In the genomic region with DNA sequence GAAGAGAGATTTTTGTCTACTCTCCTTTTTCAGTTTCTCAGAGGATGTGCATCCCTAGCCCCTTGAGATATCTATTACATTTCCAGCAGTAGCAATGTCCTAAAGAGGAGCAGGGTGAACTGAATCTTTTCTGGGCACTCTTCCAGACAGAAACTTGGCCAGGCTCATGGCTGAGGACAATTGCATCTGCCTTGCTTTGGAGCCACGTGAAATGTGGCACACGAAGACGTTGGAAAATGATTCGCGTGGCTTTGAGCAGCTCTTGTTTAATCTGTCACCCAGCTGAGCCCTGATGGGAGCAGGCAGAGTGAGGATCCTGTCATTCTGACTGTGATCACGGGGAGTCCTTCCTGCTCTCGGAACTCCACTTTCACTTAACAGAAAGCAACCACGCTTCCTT, we compare ENCODE assay signal across 11 mouse cellular contexts.
A peak's percentile ranks its signal among the peaks of the same experiment; 100 is the strongest.
DNase-seq lines count a peak whose midpoint lies in the region; ATAC-seq and TF ChIP-seq lines count a peak whose summit lies in the region.
"Had no signal": no experiment of that assay in that cellular context is flagged by ENCODE, and none has a peak within 500 bp of the region (broad histone marks: within the 10 kb centered on the region; RNA-seq: fewer than 3 reads in every experiment).

No protein-coding gene starts in this region.

- H3K27me3 ChIP-seq in forebrain, postnatal 0 days (ENCODE audit: insufficient read depth, low read length) = no peaks in the 10 kb centered on the region
- H3K27me3 ChIP-seq: neural tube, embryonic 13.5 days had no signal

- no peak for TF ChIP-seq CTCF in forebrain, postnatal 0 days (IDR thresholded peaks at IDR 0.05; ENCODE audit: low read depth)

- H3K36me3 ChIP-seq in forebrain, postnatal 0 days (ENCODE audit: insufficient read depth) = no peaks in the 10 kb centered on the region
- H3K36me3 ChIP-seq: neural tube, embryonic 13.5 days had no signal

- 33% methylated on average over 8 of the region's 8 CpGs for WGBS in forebrain, postnatal 0 days

- peak; percentile 3 to 7 for DNase-seq in cerebellum, postnatal 36 days
- no peak for DNase-seq in cerebellum, adult 11-12 months
- DNase-seq in kidney, postnatal 4 days = peak; percentile 6 to 9
- DNase-seq in kidney, adult 11 months = no peak
- DNase-seq in forebrain, postnatal 0 days = peak; percentile 82
- peak; percentile 54 for DNase-seq in lung, postnatal 10 days
- DNase-seq in urinary bladder, adult 18-20 months (ENCODE audit: low spot score in 2 of 2) = no peak

- H3K4me3 ChIP-seq in forebrain, postnatal 0 days (ENCODE audit: low read depth, low read length) = no peak overlapping the region
- H3K4me3 ChIP-seq: erythroblast, embryonic 14.5 days; left cerebral cortex, adult 2 months; neural tube, embryonic 13.5 days had no signal

- H3K9me3 ChIP-seq in forebrain, postnatal 0 days (ENCODE audit: low read length) = no peaks in the 10 kb centered on the region
- H3K9me3 ChIP-seq: neural tube, embryonic 13.5 days had no signal

- no peaks in the 10 kb centered on the region for H3K4me1 ChIP-seq in forebrain, postnatal 0 days (ENCODE audit: insufficient read depth)
- H3K4me1 ChIP-seq: neural tube, embryonic 13.5 days had no signal

- 0 out of 2 replicates have a peak overlapping the region, but pooled peaks have one; percentile 50 for H3K27ac ChIP-seq in forebrain, postnatal 0 days (ENCODE audit: low read depth, low read length)
- H3K27ac ChIP-seq: left cerebral cortex, adult 2 months; neural tube, embryonic 13.5 days had no signal

- H3K9ac ChIP-seq in forebrain, postnatal 0 days = no peak overlapping the region
- H3K9ac ChIP-seq: neural tube, embryonic 13.5 days had no signal

- no peak overlapping the region for H3K4me2 ChIP-seq in forebrain, postnatal 0 days (ENCODE audit: low read depth)
- H3K4me2 ChIP-seq: neural tube, embryonic 13.5 days had no signal

- ATAC-seq in forebrain, postnatal 0 days = peak; percentile 83
- no peak for ATAC-seq in erythroid progenitor cell, adult 5-6 weeks (replicated peaks; ENCODE audit: low FRiP score, poor library complexity, severe bottlenecking)

Comparison
In these comparisons a context has a peak if more than half of its experiments do, and no peak if none do; other contexts are left out.
1. DNase-seq: peak in cerebellum, postnatal 36 days (2 of 2), kidney, postnatal 4 days (2 of 2), forebrain, postnatal 0 days (single experiment) and lung, postnatal 10 days (single experiment); none in cerebellum, adult 11-12 months (single experiment), kidney, adult 11 months (single experiment) and urinary bladder, adult 18-20 months (0 of 2).